Mouse (Mus musculus): ENCODE measurements around the gene Mrpl34.

Gene Mrpl34

DNA sequence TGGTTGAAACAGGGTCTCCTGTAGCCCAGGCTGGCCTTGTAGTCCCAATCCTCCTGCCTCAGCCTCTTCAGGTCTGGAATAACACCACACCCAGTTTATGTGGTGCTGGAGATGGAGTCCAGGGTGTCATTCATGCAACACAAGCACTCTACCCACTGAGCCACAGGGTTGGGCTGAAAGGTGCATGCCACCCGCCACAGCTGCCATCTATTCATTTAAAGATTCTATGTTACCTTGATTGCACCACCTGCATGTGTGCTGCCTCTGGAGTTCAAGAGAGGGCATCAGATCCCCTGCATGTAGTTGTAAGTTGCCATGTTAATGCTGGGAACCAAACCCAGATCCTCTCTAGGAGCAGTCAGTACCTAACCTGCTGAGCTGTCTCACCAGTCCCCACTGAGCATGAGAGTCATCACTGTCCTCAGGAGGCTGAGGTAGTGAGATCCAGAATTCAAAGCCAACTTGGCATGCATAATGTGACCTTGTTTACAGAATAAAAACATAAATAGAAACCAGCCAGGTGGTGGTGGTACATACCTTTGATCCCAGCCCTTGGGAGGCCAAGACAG, 32.4 kb downstream of the Mrpl34 start:
- DNase-seq: no peak

GRCm38 (mm10) chr8:71497881-71498501, 33.2 kb downstream of the Mrpl34 start:
- no peak for DNase-seq

DNA sequence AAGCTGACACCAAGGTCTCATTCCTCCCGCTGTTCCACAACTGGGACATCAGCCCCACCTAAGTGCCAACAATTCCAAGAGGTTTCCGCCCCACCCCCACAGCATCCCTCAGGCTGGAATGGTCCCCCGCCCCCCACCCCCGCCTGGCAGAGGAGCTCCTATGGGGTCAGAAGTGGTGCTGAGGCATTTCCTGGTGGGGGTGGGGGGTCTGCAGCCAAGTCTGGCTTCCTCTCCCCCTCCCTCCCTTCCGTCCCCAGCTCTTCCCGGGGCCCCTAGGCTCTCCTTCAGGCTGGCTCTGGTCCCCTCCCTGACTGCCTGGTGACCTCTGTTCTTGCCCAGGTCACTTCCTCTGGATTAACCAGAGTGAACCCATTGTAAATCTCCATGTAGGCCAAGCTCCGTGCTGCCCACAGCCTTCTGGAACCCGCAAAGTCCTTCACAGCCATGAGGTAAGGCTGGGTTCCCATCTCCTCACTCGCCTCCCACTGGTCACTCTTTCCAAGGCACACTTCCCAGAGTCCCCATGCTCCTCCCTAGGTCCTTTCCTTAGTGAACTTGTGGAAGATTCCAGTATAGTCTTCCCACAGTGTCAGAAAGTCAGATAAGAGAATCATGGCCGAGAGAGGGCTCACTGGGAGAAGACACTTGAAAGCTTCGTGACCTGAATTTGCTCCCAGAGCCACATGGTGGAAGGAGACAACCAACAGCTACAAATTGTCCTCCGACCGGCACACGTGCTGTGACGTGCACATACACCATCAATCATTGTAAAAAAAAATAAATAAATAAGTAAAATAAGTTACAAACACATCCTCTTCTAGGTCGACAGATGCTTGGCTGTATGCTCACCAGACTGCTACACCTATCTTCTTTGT, 34.3 kb downstream of the Mrpl34 start:
- no peak for DNase-seq

GRCm38 (mm10) chr8:71504349-71504748, 39.6 kb downstream of the Mrpl34 start:
- DNase-seq: no peak

DNA sequence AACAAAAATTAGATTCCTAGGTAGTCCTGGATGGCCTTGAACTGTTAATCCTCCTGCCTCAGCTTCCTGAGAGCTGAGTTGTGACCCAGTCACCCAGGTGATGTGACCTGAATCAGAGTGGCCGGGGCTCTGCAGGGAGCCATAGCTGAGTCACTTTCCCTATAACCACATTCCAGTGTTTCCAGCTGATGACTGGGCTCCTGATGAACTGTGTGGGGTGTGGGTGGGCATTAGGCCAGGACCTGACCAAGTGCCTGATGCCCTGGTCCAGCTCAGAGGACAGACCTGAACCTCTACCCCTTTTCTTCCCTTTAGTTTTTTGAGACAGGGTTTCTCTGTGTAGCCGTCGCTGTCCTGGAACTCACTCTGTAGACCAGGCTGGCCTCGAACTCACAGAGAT, 40.6 kb downstream of the Mrpl34 start:
- DNase-seq: no peak

- no peak for DNase-seq
Measured at GRCm38 (mm10) chr8:71505979-71506378, 41.2 kb downstream of the Mrpl34 start.

- peak; percentile 87 for DNase-seq
Measured at GRCm38 (mm10) chr8:71507589-71508104, 42.9 kb downstream of the Mrpl34 start.

DNA sequence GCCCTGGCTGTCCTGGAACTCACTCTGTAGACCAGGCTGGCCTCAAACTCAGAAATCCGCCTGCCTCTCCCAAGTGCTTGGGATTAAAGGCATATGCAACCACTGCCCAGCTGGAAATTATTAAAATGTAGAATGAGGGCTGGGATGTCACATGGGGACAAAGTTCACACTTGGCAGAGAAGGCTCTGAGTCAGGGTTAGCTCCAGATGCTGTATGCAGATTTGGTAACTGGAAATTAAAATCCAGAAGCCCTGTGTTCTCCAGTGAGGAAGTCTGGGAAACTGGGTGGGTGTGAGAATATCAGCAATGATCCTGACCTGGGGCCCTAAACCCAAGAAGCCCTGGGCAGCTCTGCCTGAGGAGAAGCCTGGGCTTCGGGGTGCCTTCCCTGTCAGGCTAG, 44.6 kb downstream of the Mrpl34 start:
- DNase-seq: no peak

- DNase-seq: no peak
Measured at GRCm38 (mm10) chr8:71511644-71512043, 46.9 kb downstream of the Mrpl34 start, which contains the start of gene Plvap. Plvap (minus strand) TSS chr8:71511752.

DNA sequence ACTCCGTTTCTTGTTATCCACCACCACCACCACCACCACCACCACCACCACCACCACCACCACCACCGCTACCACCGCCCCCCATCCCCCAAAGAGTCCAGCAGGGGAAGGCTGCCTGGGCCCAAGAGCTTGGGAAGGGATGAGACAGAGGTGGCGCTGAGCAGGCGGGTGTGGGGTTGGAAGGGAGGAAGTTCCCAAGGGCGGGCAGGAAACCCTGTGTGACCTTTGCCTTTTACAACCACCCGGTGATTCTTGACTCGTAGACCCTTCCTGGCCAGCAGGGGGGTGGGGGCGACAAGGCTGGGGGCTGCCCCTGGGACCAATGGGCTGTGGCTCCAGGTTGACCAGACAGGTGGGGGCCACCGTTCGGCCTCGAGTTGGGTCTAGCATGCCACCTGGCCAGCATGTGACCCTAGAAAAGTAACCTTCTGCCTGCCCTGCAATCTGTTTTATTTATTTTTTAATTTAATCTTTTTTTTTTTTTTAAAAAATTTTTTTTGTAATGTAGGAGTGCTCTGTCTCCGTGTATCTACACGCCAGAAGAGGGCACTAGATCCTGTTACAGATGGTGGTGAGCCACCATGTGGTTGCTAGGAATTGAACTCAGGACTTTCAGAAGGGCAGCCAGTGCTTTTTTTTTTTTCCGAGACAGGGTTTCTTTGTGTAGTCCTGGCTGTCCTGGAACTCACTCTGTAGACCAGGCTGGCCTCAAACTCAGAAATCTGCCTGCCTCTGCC, 48.4 kb downstream of the Mrpl34 start:
- DNase-seq: no peak

GRCm38 (mm10) chr8:71515043-71515442, 50.3 kb downstream of the Mrpl34 start:
- DNase-seq: no peak
